Comparison of ENCODE assay signal across 8 mouse cellular contexts in the genomic region with DNA sequence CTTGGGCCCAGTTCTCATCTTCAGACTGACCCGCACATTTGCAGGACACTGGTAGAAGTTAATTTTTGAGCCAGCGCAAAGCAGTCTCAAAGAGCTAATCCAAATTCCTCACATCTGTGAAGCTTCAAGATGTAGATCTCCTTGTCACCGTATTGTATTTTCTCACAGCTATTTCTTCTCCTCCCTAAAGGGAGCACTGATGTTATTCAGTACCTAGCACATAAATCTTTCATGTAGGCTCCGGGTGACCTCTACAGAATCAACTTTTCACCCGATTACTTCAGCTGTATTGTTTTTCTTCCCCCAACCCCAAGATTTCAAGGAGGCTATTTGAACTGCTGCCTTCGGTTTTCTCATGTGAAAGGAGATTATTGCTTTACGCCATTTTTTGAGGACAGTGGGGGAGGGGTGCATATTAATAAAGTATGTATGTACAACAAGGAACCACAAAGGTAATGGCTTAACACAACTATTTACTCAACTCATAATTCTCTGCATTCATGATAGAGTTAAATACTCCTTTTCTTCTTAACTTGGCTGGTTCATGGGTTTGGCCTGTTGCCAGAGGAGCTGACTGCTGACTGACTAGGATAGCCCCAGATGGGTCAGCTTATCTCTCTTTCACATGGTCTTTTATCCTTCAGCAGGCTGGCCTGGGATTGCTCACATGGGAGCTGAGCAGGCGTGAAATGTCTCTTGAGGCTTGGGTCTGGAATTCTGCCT.
DNase-seq lines count a peak whose midpoint lies in the region; ATAC-seq and TF ChIP-seq lines count a peak whose summit lies in the region.

No protein-coding gene starts in this region.

- no peaks in the 10 kb centered on the region for H3K9me3 ChIP-seq in hindbrain, postnatal 0 days (ENCODE audit: low read length)

- H3K27ac ChIP-seq in hindbrain, postnatal 0 days = no peak overlapping the region

- no peak overlapping the region for H3K4me3 ChIP-seq in hindbrain, postnatal 0 days (ENCODE audit: low read length)

- no peak overlapping the region for H3K9ac ChIP-seq in hindbrain, postnatal 0 days (replicated peaks; ENCODE audit: low read length)

- no peak overlapping the region for H3K4me2 ChIP-seq in hindbrain, postnatal 0 days (ENCODE audit: low read depth, low read length)

- DNase-seq in heart, adult 11 months = peak; percentile 86
- DNase-seq in heart, postnatal 25 days (ENCODE audit: low spot score) = no peak
- peak; percentile 36 for DNase-seq in NIH3T3 (ENCODE audit: low read depth)
- peak; percentile 24 for DNase-seq in embryo, embryonic 9.5 days (ENCODE audit: extremely low spot score)
- peak; percentile 58 for DNase-seq in hindbrain, postnatal 0 days (ENCODE audit: low spot score)
- DNase-seq in ovary, postnatal 36 days (ENCODE audit: low spot score) = peak; percentile 29
- no peak for DNase-seq in left cerebral cortex, adult 11 months (ENCODE audit: low spot score)
- DNase-seq in layer of hippocampus, adult 9-11 months = no peak

- H3K36me3 ChIP-seq in hindbrain, postnatal 0 days (ENCODE audit: insufficient read depth, low read length) = no peaks in the 10 kb centered on the region

- 0 out of 2 replicates have a peak, but pooled peaks have one; percentile 55 for ATAC-seq in hindbrain, postnatal 0 days

- H3K27me3 ChIP-seq in hindbrain, postnatal 0 days (ENCODE audit: insufficient read depth, low read length) = no peaks in the 10 kb centered on the region

- WGBS in hindbrain, postnatal 0 days = 48% methylated on average over 8 of the region's 8 CpGs

- no peak for TF ChIP-seq CTCF in hindbrain, postnatal 0 days (IDR thresholded peaks at IDR 0.05; ENCODE audit: low read depth)

- intact Hi-C loops in heart, postnatal 25 days (cut with DNase I) = no loop called here

- no peaks in the 10 kb centered on the region; the same call in none of the 2 replicates for H3K4me1 ChIP-seq in hindbrain, postnatal 0 days (ENCODE audit: insufficient read depth, low read length)

Comparison
In these comparisons a context has a peak if more than half of its experiments do, and no peak if none do; other contexts are left out.
1. DNase-seq: peak in heart, adult 11 months (single experiment), NIH3T3 (single experiment), embryo, embryonic 9.5 days (single experiment), hindbrain, postnatal 0 days (single experiment) and ovary, postnatal 36 days (single experiment); none in heart, postnatal 25 days (single experiment), left cerebral cortex, adult 11 months (single experiment) and layer of hippocampus, adult 9-11 months (single experiment).